Mouse (Mus musculus) megakaryocyte, adult 5-6 weeks (primary cell): ENCODE measurements at regions not wholly inside any gene's neighbourhood (a gene's known extent, or its start where the extent isn't known, plus 50 kb on each side); places are given as distances from the start of the nearest gene placed in this dataset.
"Not testable (repeated sequence)": the region's sequence is repeated elsewhere in the genome, so short reads cannot be mapped to it uniquely, and the experiment has no call there.

Source experiments
- ATAC-seq: 2 replicates; pipeline ENCODE4 v1.8.0; 2016; ENCODE audit warnings: mild to moderate bottlenecking, inconsistent platforms; ENCODE audit not compliant: poor library complexity, severe bottlenecking

DNA sequence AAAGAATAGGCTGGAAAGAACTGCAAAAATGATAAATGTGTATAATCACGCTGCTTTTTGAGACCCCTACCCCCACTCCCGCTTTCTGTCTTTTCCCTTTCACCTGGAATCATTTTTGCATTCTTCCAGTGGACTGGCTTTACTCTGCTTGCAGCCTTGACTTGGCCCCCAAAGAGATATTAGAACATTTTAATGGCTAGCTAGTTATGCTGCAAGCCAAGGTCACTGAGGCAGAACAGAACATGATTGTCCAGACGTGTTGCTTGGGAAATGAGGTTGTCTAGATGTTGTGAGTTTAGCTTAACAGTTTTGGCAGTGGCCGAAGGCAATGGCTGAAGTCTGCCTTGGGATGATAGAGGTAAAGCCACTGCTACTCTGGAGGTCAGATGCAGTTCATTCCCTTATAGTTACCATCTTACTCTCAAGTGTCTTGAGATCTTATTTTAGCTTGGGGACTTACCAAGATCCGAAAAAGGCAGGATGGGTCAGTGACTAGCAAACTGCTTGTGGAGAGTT, 87.9 kb upstream of the Tars start:
- ATAC-seq: no peak

- ATAC-seq: no peak
Observed at GRCm38 (mm10) chr15:11483916-11484315, 84.5 kb upstream of the Tars start.

- ATAC-seq: no peak
Observed at GRCm38 (mm10) chr15:11479166-11479944, 79.9 kb upstream of the Tars start.

GRCm38 (mm10) chr15:11476248-11476647, 76.8 kb upstream of the Tars start:
- no peak for ATAC-seq

- ATAC-seq: no peak
Observed at GRCm38 (mm10) chr15:11463341-11463740, 63.9 kb upstream of the Tars start.

DNA sequence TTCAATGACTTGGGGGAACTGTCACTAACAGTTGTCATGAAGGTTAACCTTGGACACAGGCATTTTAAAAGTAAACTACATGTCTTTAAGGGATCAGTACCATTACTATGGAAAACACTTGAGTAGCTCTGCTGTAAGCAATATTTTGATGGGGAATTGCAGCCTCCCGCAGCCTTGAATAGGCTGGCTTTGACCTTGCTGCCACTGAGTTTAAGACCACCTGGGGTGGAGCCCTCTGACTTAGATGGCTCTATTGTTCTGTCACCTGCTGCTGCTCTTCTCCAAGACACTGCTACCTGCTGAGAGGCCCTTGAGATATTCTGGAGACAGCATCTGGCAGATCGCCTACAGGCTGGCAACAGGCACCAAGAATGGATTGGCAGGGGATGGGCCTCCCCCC, 62.1 kb upstream of the Tars start:
- not testable (repeated sequence) for ATAC-seq

- ATAC-seq: no peak
Observed at GRCm38 (mm10) chr15:11459306-11459705, 59.8 kb upstream of the Tars start.

- no peak for ATAC-seq
Observed at GRCm38 (mm10) chr15:11457278-11457677, 57.8 kb upstream of the Tars start.

DNA sequence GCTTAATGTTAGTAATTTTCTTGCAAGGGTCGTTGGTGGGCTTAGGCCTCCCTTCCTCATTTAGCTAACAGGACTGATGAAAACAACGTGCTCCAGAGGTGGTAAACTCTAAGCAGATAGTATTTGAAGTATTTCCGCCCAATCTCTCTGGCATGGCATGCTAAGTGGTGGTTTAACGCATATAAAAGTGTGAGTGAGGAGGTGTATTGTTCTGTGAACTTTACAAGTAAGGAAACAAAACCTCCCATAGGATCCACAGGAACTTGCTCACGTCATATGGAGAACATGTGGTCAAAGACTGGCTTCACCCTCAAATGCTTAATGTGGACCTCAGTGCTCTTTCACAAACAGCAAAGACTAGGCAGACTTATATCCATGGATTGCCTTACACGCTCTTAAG, 56.5 kb upstream of the Tars start:
- no peak for ATAC-seq

DNA sequence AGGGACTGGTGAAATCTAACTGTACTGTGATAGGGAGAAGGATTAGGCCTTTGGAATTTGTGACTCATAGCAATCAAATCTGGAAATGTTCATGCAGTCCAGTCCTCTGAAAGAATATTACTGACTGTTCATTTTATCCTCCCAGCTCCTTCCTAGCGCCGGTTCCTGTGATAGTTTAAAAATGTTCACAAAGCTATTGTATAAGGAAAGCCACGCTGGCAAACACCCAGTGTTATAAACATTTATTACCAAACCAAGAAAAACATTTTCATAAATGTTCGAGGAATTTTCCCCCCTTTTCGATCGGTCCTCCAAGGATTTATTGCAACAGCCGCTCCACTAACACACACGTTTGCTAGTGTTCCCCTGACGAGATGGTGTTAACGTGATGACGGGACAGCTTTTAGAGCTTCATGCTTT, 55.9 kb upstream of the Tars start:
- no peak for ATAC-seq

DNA sequence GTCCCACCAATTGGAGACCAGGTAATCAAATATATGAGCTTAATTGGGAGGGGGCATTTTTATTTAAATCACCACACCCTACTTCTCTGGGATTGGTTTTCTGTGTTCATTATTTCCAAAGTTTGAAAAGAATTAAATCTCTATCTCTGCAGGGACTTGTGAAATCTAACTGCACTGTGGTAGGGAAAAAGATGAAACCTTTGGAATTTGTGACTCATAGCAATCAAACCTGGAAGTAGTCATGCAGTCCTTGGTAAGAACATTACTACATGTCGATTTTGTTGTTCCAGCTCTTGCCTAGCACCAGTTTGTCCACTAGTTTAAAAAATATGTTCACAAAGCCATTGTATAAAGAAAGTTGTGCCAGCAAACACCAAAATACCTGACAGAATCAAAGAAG, 54.5 kb upstream of the Tars start:
- no peak for ATAC-seq

DNA sequence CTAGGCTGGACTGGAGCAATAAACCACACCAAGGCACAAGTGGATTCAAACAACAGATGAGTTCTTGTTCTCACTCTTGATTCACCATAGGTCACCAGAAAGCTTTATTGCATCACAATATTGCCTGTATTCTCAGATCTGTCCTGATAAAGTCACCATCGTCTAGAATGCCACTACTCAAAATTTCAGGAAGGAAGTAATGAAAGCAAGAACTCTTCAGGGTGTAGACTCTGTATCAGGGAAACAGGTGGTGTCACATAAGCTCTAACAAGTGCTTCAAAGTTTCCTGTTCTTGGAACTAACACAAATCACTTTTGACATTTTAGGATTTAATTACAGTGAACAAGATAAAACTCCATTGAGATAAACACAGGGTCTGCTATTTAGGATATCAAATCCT, 52.2 kb upstream of the Tars start:
- ATAC-seq: no peak
